Mouse (Mus musculus) kidney, postnatal 0 days (tissue): Measurements from ENCODE around the gene Nol4l. TPM values are rescaled to one million over a fixed set of nuclear protein-coding genes. Genes with fewer than 3 reads are reported as not detected.
"Not testable (repeated sequence)": the region's sequence is repeated elsewhere in the genome, so short reads cannot be mapped to it uniquely, and the experiment has no call there.

ENCODE experiments used
- ATAC-seq: fragments of 200-750 bp; cut with Nextera tagmentation; replicated peaks from 2 replicates; pipeline ENCODE4 v1.8.0; 2017; ENCODE audit warnings: low read depth, moderate number of reproducible peaks, moderate TSS enrichment, moderate library complexity; ENCODE audit not compliant: low FRiP score
- DNase-seq: peaks from one replicate; pipeline ENCODE4 v3.0.0-alpha.2; 2016; ENCODE audit warnings: low spot score
- H3K27ac ChIP-seq: fragments of 300-500 bp; sonication (generic); 2 replicates; pipeline ENCODE4 v1.5.1; 2014; ENCODE audit warnings: mild to moderate bottlenecking
- H3K27me3 ChIP-seq: fragments of 300-500 bp; sonication (generic); 2 replicates; pipeline ENCODE4 v1.6.1; 2014; ENCODE audit warnings: low read length, mixed read lengths; ENCODE audit not compliant: insufficient read depth
- H3K36me3 ChIP-seq: fragments of 300-500 bp; sonication (generic); 2 replicates; pipeline ENCODE4 v1.6.1; 2014; ENCODE audit warnings: low read length, mixed read lengths; ENCODE audit not compliant: insufficient read depth
- H3K4me1 ChIP-seq: fragments of 300-500 bp; sonication (generic); replicated peaks from 2 replicates; pipeline ENCODE4 v1.6.1; 2014; ENCODE audit warnings: antibody characterized with exemption, low read length, mixed read lengths; ENCODE audit not compliant: insufficient read depth
- H3K4me2 ChIP-seq: fragments of 300-500 bp; sonication (generic); 2 replicates; pipeline ENCODE4 v1.6.1; 2014; ENCODE audit warnings: mild to moderate bottlenecking, low read length, moderate library complexity, mixed read lengths
- H3K4me3 ChIP-seq: fragments of 300-500 bp; sonication (generic); replicated peaks from 2 replicates; pipeline ENCODE4 v1.5.1; 2014; ENCODE audit warnings: low read depth, low read length
- H3K9ac ChIP-seq: fragments of 300-500 bp; sonication (generic); 2 replicates; pipeline ENCODE4 v1.6.1; 2014; ENCODE audit warnings: low read depth, low read length
- H3K9me3 ChIP-seq: fragments of 300-500 bp; sonication (generic); replicated peaks from 2 replicates; pipeline ENCODE4 v1.6.1; 2016; ENCODE audit warnings: low read length, inconsistent platforms, mixed read lengths
- CTCF ChIP-seq: IDR thresholded peaks from 2 replicates; pipeline ENCODE4 v1.5.1; 2016; ENCODE audit warnings: antibody characterized with exemption, low read depth, mild to moderate bottlenecking, moderate library complexity
- WGBS: fragments of 180-500 bp; shearing (Covaris S2); extraction: QIAGEN DNeasy Blood & Tissue Kit; methylation state at CpG from one replicate; pipeline ENCODE4 v1.1.7; 2014; 5-methylcytosine and 5-hydroxymethylcytosine counted together
- polyA plus RNA-seq: library from polyadenylated mRNA; unstranded; fragments of >200 nt; fragmentation: Nextera tagmentation; extraction: Ambion mirVana; gene quantifications from 2 replicates; pipeline ENCODE4 v1.2.1, GENCODE M21; 2015

Nol4l gene
- polyA plus RNA-seq, 1 experiment from 2014 or later = 9.6 TPM

DNA sequence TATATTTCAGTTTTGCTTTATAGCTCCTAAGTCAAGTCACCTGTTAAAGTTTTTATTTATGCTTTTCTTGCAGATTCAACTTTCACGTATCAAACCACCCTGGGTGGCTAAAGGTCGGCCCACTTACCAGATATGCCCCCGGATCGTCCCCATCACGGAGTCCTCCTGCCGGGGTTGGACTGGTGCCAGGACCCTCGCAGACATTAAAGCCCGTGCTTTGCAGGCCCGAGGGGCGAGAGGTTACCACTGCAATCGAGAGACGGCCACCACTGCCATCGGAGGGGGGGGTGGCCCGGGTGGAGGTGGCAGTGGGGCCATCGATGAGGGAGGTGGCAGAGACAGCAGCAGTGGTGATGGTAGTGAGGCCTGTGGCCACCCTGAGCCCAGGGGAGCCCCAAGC is 130.6 kb downstream of the Nol4l start:
- WGBS = 77% methylated on average over 15 of the region's 15 CpGs

DNA sequence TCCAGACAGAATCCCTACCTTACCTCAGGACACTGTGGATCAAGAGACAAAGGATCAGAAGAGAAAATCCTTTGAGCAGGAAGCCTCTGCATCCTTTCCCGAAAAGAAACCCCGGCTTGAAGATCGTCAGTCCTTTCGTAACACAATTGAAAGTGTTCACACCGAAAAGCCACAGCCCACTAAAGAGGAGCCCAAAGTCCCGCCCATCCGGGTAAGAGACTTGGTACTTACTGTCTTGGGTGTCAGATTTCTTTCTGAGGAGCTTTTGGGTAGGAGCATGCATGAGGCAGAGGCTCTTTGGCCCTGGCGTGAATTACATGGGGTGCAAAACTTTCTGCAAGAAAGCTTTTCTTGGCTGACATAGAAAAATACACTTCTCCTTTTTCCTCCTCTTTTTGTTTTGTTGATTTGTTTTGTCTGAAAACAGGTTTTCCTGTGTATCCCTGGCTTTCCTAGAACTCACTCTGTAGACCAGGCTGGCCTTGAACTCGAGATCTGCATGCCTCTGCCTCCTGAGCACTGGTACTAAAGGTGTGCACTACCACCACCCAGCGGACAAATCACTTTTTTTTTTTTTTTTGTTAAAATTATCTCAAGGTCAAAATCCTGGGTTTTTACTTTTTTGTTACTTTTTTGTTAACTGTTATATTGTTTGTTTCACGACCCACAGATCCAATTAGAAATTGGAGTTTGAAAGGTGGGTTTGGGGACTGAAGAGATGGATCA is 131.8 kb downstream of the Nol4l start:
- Histone ChIP-seq H3K9ac (no peak overlapping the region), H3K27ac (no peak overlapping the region), H3K4me3 (no peak overlapping the region), H3K4me1 (no peaks in the 10 kb centered on the region), H3K9me3 (no peaks in the 10 kb centered on the region), H3K4me2 (no peak overlapping the region), H3K27me3 (no peaks in the 10 kb centered on the region), H3K36me3 (peaks cover 77% of the 10 kb centered on the region)
- 86% methylated on average over 11 of the region's 11 CpGs for WGBS
- ATAC-seq = no peak
- no peak for DNase-seq
- TF ChIP-seq CTCF = no peak

More for the DNA sequence above, 130.6 kb downstream of the Nol4l start:
- Histone ChIP-seq H3K9me3 (no peaks in the 10 kb centered on the region), H3K36me3 (peaks cover 70% of the 10 kb centered on the region), H3K4me1 (no peaks in the 10 kb centered on the region), H3K4me2 (no peak overlapping the region), H3K9ac (no peak overlapping the region), H3K4me3 (no peak overlapping the region), H3K27ac (no peak overlapping the region), H3K27me3 (no peaks in the 10 kb centered on the region)
- no peak for TF ChIP-seq CTCF
- no peak for ATAC-seq
- DNase-seq = no peak

DNA sequence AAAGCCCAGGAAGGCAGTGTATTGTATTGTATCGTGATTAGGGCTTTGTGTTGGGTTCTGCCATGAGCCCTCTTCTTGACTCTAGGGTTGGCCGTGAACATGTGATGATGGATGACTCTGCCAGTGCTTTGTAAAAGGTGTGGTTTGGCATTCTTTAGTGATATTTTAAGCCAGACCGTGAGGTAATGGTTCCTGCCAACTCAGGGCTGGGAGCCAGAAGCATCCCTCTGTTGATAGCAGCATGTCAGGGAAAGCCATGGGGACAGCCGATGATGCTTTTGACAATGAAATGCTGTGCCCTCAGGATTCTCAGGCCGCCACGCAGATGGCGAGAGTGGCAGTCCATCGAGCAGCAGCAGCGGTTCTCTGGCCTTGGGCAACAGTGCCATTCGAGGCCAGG is 136.7 kb downstream of the Nol4l start:
- no peaks in the 10 kb centered on the region for H3K9me3 ChIP-seq
- peaks cover 61% of the 10 kb centered on the region for H3K36me3 ChIP-seq
- no peak overlapping the region for H3K27ac ChIP-seq
- no peak overlapping the region for H3K9ac ChIP-seq
- no peak for DNase-seq
- no peak for ATAC-seq
- WGBS = 93% methylated on average over 10 of the region's 10 CpGs
- H3K4me3 ChIP-seq = no peak overlapping the region
- TF ChIP-seq CTCF = no peak
- H3K4me1 ChIP-seq = no peaks in the 10 kb centered on the region
- H3K27me3 ChIP-seq = no peaks in the 10 kb centered on the region
- H3K4me2 ChIP-seq = no peak overlapping the region

GRCm38 (mm10) chr2:153389831-153390230 is 139.9 kb downstream of the Nol4l start:
- H3K36me3 ChIP-seq = peaks cover 36% of the 10 kb centered on the region
- no peak overlapping the region for H3K9ac ChIP-seq
- no peaks in the 10 kb centered on the region for H3K9me3 ChIP-seq
- DNase-seq (no peak), ATAC-seq (no peak)
- no peak for TF ChIP-seq CTCF
- 97% methylated on average over 2 of the region's 2 CpGs for WGBS
- no peaks in the 10 kb centered on the region for H3K4me1 ChIP-seq
- no peak overlapping the region for H3K27ac ChIP-seq
- no peaks in the 10 kb centered on the region for H3K27me3 ChIP-seq
- H3K4me2 ChIP-seq = no peak overlapping the region
- H3K4me3 ChIP-seq = no peak overlapping the region

DNA sequence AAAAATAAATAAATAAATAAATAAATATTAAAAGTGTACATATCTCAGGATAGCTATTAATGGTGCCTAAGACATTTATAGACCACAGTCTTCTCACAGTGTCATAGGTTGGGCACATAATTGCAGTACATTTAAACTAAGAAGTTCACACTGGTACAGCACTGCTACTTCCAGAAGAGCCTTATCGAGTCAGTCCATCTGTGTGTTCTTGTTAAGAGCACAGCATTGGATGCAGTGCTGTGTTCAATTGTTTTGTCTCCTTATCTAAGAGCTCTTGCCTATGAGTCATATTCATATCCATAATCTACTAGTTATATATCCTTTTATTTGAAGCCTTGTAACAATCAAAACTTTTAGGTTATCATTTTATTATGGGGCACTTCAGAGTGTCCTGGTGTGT is 149.3 kb downstream of the Nol4l start:
- WGBS = 100% methylated on average over 1 of the region's 1 CpGs
- H3K27me3 ChIP-seq = no peaks in the 10 kb centered on the region
- H3K4me1 ChIP-seq = no peaks in the 10 kb centered on the region
- H3K4me3 ChIP-seq = no peak overlapping the region
- H3K4me2 ChIP-seq = no peak overlapping the region
- ATAC-seq = no peak
- H3K27ac ChIP-seq = no peak overlapping the region
- TF ChIP-seq CTCF = no peak
- H3K36me3 ChIP-seq = peaks cover 20% of the 10 kb centered on the region
- no peak overlapping the region for H3K9ac ChIP-seq
- no peaks in the 10 kb centered on the region for H3K9me3 ChIP-seq
- no peak for DNase-seq

GRCm38 (mm10) chr2:153375380-153375779 is 154.4 kb downstream of the Nol4l start:
- Histone ChIP-seq H3K36me3 (0 out of 2 replicates have a peak, but pooled peaks cover 5% of the 10 kb centered on the region), H3K4me3 (no peak overlapping the region), H3K9me3 (no peaks in the 10 kb centered on the region), H3K4me1 (no peaks in the 10 kb centered on the region), H3K4me2 (no peak overlapping the region), H3K9ac (no peak overlapping the region), H3K27ac (no peak overlapping the region), H3K27me3 (no peaks in the 10 kb centered on the region)
- DNase-seq (no peak), ATAC-seq (no peak)
- TF ChIP-seq CTCF = no peak
- 75% methylated on average over 2 of the region's 2 CpGs for WGBS

DNA sequence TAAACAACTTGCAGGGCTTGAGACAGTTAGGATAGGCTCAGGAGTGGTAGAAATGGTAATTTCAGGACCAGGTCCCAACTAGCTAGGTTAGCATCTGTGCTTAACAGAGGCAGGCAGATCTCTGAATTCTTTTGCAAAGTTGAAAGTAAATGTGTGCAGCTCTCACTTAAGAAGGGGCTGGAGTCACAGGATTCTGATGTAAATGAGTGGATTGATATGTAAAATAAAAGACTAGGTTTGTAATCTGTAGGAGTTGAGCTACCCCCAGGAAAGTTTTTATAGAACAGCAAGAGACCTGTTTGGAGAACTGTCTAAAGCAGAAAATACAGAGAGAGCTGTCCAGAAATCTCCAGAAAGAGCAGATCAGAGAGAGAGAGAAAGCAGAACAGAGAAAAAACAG is 158.9 kb downstream of the Nol4l start:
- no peak overlapping the region for H3K4me3 ChIP-seq
- peaks cover 13% of the 10 kb centered on the region for H3K36me3 ChIP-seq
- H3K9me3 ChIP-seq = no peaks in the 10 kb centered on the region
- no peak overlapping the region for H3K4me2 ChIP-seq
- no peak for TF ChIP-seq CTCF
- no peak overlapping the region for H3K9ac ChIP-seq
- DNase-seq (no peak), ATAC-seq (no peak)
- no peaks in the 10 kb centered on the region for H3K4me1 ChIP-seq
- H3K27me3 ChIP-seq = no peaks in the 10 kb centered on the region
- no peak overlapping the region for H3K27ac ChIP-seq

- DNase-seq, H3K9me3 ChIP-seq, H3K4me2 ChIP-seq, ATAC-seq, H3K27me3 ChIP-seq, H3K9ac ChIP-seq, H3K27ac ChIP-seq, H3K4me1 ChIP-seq, H3K4me3 ChIP-seq: not testable (repeated sequence)
- WGBS = 89% methylated on average over 14 of the region's 14 CpGs
- H3K36me3 ChIP-seq = peaks cover 25% of the 10 kb centered on the region
Measured at GRCm38 (mm10) chr2:153364531-153364930, 165.2 kb downstream of the Nol4l start.
